Comparison of ENCODE assay signal across 8 mouse cellular contexts in genomic region chr1:39479254-39479653, GRCm38 (mm10). TPM values are rescaled to one million over a fixed set of nuclear protein-coding genes. Genes with fewer than 3 reads are reported as not detected.
DNase-seq lines count a peak whose midpoint lies in the region; ATAC-seq and TF ChIP-seq lines count a peak whose summit lies in the region.

No protein-coding gene starts in this region.

- peaks cover 4% of the 10 kb centered on the region for H3K27me3 ChIP-seq in erythroblast, embryonic 14.5 days (ENCODE audit: control insufficient read depth)
- H3K27me3 ChIP-seq in hindbrain, embryonic 16.5 days (replicated peaks; ENCODE audit: control insufficient read depth, insufficient read depth, low read length): no peaks in the 10 kb centered on the region
- no peaks in the 10 kb centered on the region for H3K27me3 ChIP-seq in midbrain, postnatal 0 days (ENCODE audit: insufficient read depth, low read length)

- no peak for TF ChIP-seq CTCF in left cerebral cortex, adult 2 months (IDR thresholded peaks at IDR 0.05)
- no peak for TF ChIP-seq CTCF in midbrain, postnatal 0 days (IDR thresholded peaks at IDR 0.05)

- peaks cover 6% of the 10 kb centered on the region for H3K36me3 ChIP-seq in erythroblast, embryonic 14.5 days (ENCODE audit: control insufficient read depth)
- no peaks in the 10 kb centered on the region for H3K36me3 ChIP-seq in hindbrain, embryonic 16.5 days (ENCODE audit: control insufficient read depth, insufficient read depth, low read length)
- no peaks in the 10 kb centered on the region for H3K36me3 ChIP-seq in midbrain, postnatal 0 days (ENCODE audit: insufficient read depth, low read length)

- DNase-seq in left cerebral cortex, adult 2 months (ENCODE audit: extremely low spot score in 1 of 2, low spot score in 2 of 2): no peak
- no peak for DNase-seq in left cerebral cortex, postnatal 36 days (ENCODE audit: low spot score in 2 of 2)
- DNase-seq in midbrain, postnatal 0 days (ENCODE audit: low spot score): no peak
- no peak for DNase-seq in right cerebral cortex, adult 18-20 months
- DNase-seq in left cerebral cortex, postnatal 10 days (ENCODE audit: extremely low spot score in 1 of 2, low spot score in 2 of 2): no peak

- peak overlapping the region; percentile 99; the same call in 1 of the 2 replicates for H3K4me2 ChIP-seq in hindbrain, embryonic 16.5 days (ENCODE audit: low read length)
- peak overlapping the region; percentile 95 for H3K4me2 ChIP-seq in midbrain, postnatal 0 days (ENCODE audit: low read depth, low read length, poor library complexity, severe bottlenecking)

- no peak for ATAC-seq in erythroblast, adult 5-6 weeks (replicated peaks; ENCODE audit: low FRiP score, poor library complexity, severe bottlenecking)
- ATAC-seq in hindbrain, embryonic 16.5 days: no peak
- no peak for ATAC-seq in midbrain, postnatal 0 days (ENCODE audit: low FRiP score)

- no peaks in the 10 kb centered on the region; the same call in 1 of the 2 replicates for H3K9me3 ChIP-seq in erythroblast, embryonic 14.5 days (ENCODE audit: control insufficient read depth, low read length)
- H3K9me3 ChIP-seq in hindbrain, embryonic 16.5 days (ENCODE audit: control insufficient read depth, low read length): no peaks in the 10 kb centered on the region
- no peaks in the 10 kb centered on the region for H3K9me3 ChIP-seq in midbrain, postnatal 0 days (ENCODE audit: low read length)

- H3K4me3 ChIP-seq in erythroblast, embryonic 14.5 days (replicated peaks): peak overlapping the region; percentile 81
- H3K4me3 ChIP-seq in left cerebral cortex, adult 2 months: peak overlapping the region; percentile 95
- H3K4me3 ChIP-seq in hindbrain, embryonic 16.5 days (ENCODE audit: low read length): no peak overlapping the region
- no peak overlapping the region for H3K4me3 ChIP-seq in midbrain, postnatal 0 days (ENCODE audit: low read depth, low read length)

- H3K9ac ChIP-seq in hindbrain, embryonic 16.5 days (ENCODE audit: low read depth, low read length): no peak overlapping the region
- no peak overlapping the region for H3K9ac ChIP-seq in midbrain, postnatal 0 days (replicated peaks; ENCODE audit: low read length, poor library complexity, severe bottlenecking)

- WGBS in hindbrain, embryonic 16.5 days: 71% methylated on average over 5 of the region's 5 CpGs
- 71% methylated on average over 5 of the region's 5 CpGs for WGBS in midbrain, postnatal 0 days

- intact Hi-C loops in left cerebral cortex, adult 2 months (cut with DNase I): loop anchor here (2.0 kb wide), 1 partner anchor 32 kb away; no protein-coding TSS in a partner anchor
- intact Hi-C loops in left cerebral cortex, postnatal 36 days (cut with DNase I): no loop called here
- intact Hi-C loops in left cerebral cortex, postnatal 10 days (cut with DNase I): no loop called here

- peak overlapping the region; percentile 75; the same call in 1 of the 2 replicates for H3K27ac ChIP-seq in left cerebral cortex, adult 2 months
- no peak overlapping the region for H3K27ac ChIP-seq in hindbrain, embryonic 16.5 days (ENCODE audit: low read depth, low read length)
- no peak overlapping the region for H3K27ac ChIP-seq in midbrain, postnatal 0 days (ENCODE audit: low read depth, low read length)

- peaks cover 40% of the 10 kb centered on the region for H3K4me1 ChIP-seq in erythroblast, embryonic 14.5 days (ENCODE audit: control insufficient read depth)
- peaks cover 18% of the 10 kb centered on the region for H3K4me1 ChIP-seq in hindbrain, embryonic 16.5 days (ENCODE audit: control insufficient read depth, insufficient read depth, low read depth, low read length)
- H3K4me1 ChIP-seq in midbrain, postnatal 0 days (ENCODE audit: insufficient read depth, low read length): peaks cover 9% of the 10 kb centered on the region; the same call in 1 of the 2 replicates

RNA-seq across cellular contexts. Expression of gene Tbc1d8, which starts 0.7 kb away (rescaled TPM):
- polyA plus RNA-seq in erythroblast, embryonic 14.5 days (2012): 0.01 and 0.08 TPM in 2 replicates
- 29.5 and 36.5 TPM in 2 replicates for total RNA-seq in erythroblast, adult 5-6 weeks (2015; ENCODE audit: low replicate concordance)
- total RNA-seq in erythroblast, adult 5-6 weeks (2017; ENCODE audit: low replicate concordance): 9.6 and 12.0 TPM in 2 replicates
- total RNA-seq in left cerebral cortex, adult 2 months (2021): 10 to 100 TPM; 18.3 to 20.2 TPM
- 10 to 100 TPM; 16.9 to 19.3 TPM for total RNA-seq in left cerebral cortex, postnatal 36 days (2021)
- polyA plus RNA-seq in hindbrain, embryonic 16.5 days (2015; fragmentation: Nextera tagmentation; extraction: Ambion mirVana): 9.9 and 12.3 TPM in 2 replicates
- total RNA-seq in midbrain, postnatal 0 days (2014; rRNA removed): 18.3 and 20.2 TPM in 2 replicates
- 8.5 TPM in 2 replicates for polyA plus RNA-seq in midbrain, postnatal 0 days (2015; fragmentation: Nextera tagmentation; extraction: Ambion mirVana)
- 10 to 100 TPM; 17.7 to 19.2 TPM for total RNA-seq in left cerebral cortex, postnatal 10 days (2021)

RNA-seq across cellular contexts. Expression of gene Cnot11, which starts 55.5 kb away (rescaled TPM):
- 3.5 and 3.7 TPM in 2 replicates for polyA plus RNA-seq in erythroblast, embryonic 14.5 days (2012)
- total RNA-seq in erythroblast, adult 5-6 weeks (2015; ENCODE audit: low replicate concordance): 4.0 and 7.9 TPM in 2 replicates
- total RNA-seq in erythroblast, adult 5-6 weeks (2017; ENCODE audit: low replicate concordance): 4.1 and 9.5 TPM in 2 replicates
- 10 to 100 TPM; 22.8 to 26.4 TPM for total RNA-seq in left cerebral cortex, adult 2 months (2021)
- 10 to 100 TPM; 24.8 to 25.9 TPM for total RNA-seq in left cerebral cortex, postnatal 36 days (2021)
- polyA plus RNA-seq in hindbrain, embryonic 16.5 days (2015; fragmentation: Nextera tagmentation; extraction: Ambion mirVana): 11.3 and 11.4 TPM in 2 replicates
- 28.8 and 32.3 TPM in 2 replicates for total RNA-seq in midbrain, postnatal 0 days (2014; rRNA removed)
- 9.4 and 9.6 TPM in 2 replicates for polyA plus RNA-seq in midbrain, postnatal 0 days (2015; fragmentation: Nextera tagmentation; extraction: Ambion mirVana)
- total RNA-seq in left cerebral cortex, postnatal 10 days (2021): 10 to 100 TPM; 24.4 to 26.4 TPM

Comparison
In these comparisons a context has a peak if more than half of its experiments do, and no peak if none do; other contexts are left out.
1. H3K4me3 ChIP-seq: peak in erythroblast, embryonic 14.5 days (single experiment) and left cerebral cortex, adult 2 months (single experiment); none in hindbrain, embryonic 16.5 days (single experiment) and midbrain, postnatal 0 days (single experiment).